Mouse (Mus musculus) embryonic facial prominence, embryonic 11.5 days (tissue): ENCODE measurements around the gene Ccdc78. TPM values are rescaled to one million over a fixed set of nuclear protein-coding genes. Genes with fewer than 3 reads are reported as not detected.
"Not testable (repeated sequence)": the region's sequence is repeated elsewhere in the genome, so short reads cannot be mapped to it uniquely, and the experiment has no call there.

Experiments used
- ATAC-seq: fragments of 200-750 bp; cut with Nextera tagmentation; replicated peaks from 2 replicates; pipeline ENCODE4 v1.8.0; 2017; ENCODE audit warnings: low read depth; ENCODE audit not compliant: insufficient number of reproducible peaks, low FRiP score, low TSS enrichment
- DNase-seq: peaks from one replicate; pipeline ENCODE4 v3.0.0-alpha.2; 2015; ENCODE audit warnings: low spot score
- H3K27ac ChIP-seq: fragments of 300-500 bp; sonication (generic); replicated peaks from 2 replicates; pipeline ENCODE4 v1.5.1; 2014; ENCODE audit warnings: mild to moderate bottlenecking, low read depth, low read length, control low read depth
- H3K27me3 ChIP-seq: fragments of 300-500 bp; sonication (generic); 2 replicates; pipeline ENCODE4 v1.6.1; 2014; ENCODE audit warnings: mild to moderate bottlenecking, low read length, moderate library complexity, mixed read lengths; ENCODE audit not compliant: control insufficient read depth, insufficient read depth
- H3K36me3 ChIP-seq: fragments of 300-500 bp; sonication (generic); replicated peaks from 2 replicates; pipeline ENCODE4 v1.6.1; 2014; ENCODE audit warnings: low read depth, mild to moderate bottlenecking, low read length, moderate library complexity, mixed read lengths; ENCODE audit not compliant: control insufficient read depth, insufficient read depth
- H3K4me1 ChIP-seq: fragments of 300-500 bp; sonication (generic); 2 replicates; pipeline ENCODE4 v1.6.1; 2014; ENCODE audit warnings: low read length, mixed read lengths; ENCODE audit not compliant: control insufficient read depth, insufficient read depth
- H3K4me2 ChIP-seq: fragments of 300-500 bp; sonication (generic); 2 replicates; pipeline ENCODE4 v1.6.1; 2014; ENCODE audit warnings: low read depth, mild to moderate bottlenecking, control low read depth, low read length, moderate library complexity
- H3K4me3 ChIP-seq: fragments of 300-500 bp; sonication (generic); 2 replicates; pipeline ENCODE4 v1.5.1; 2014; ENCODE audit warnings: low read depth, low read length, control low read depth
- H3K9ac ChIP-seq: fragments of 300-500 bp; sonication (generic); replicated peaks from 2 replicates; pipeline ENCODE4 v1.6.1; 2014; ENCODE audit warnings: mild to moderate bottlenecking, control low read depth, low read length
- H3K9me3 ChIP-seq: fragments of 300-500 bp; sonication (generic); replicated peaks from 2 replicates; pipeline ENCODE4 v1.6.1; 2016; ENCODE audit warnings: mild to moderate bottlenecking, low read length, inconsistent platforms, mixed read lengths; ENCODE audit not compliant: control insufficient read depth
- WGBS: fragments of 180-500 bp; shearing (Covaris S2); extraction: QIAGEN DNeasy Blood & Tissue Kit; methylation state at CpG from one replicate; pipeline ENCODE4 v1.1.7; 2014; 5-methylcytosine and 5-hydroxymethylcytosine counted together
- polyA plus RNA-seq: library from polyadenylated mRNA; unstranded; fragments of >200 nt; fragmentation: Nextera tagmentation; extraction: Ambion mirVana; gene quantifications from 2 replicates; pipeline ENCODE4 v1.2.1, GENCODE M21; 2014

The Ccdc78 gene
- not detected in 2 replicates for polyA plus RNA-seq

DNA sequence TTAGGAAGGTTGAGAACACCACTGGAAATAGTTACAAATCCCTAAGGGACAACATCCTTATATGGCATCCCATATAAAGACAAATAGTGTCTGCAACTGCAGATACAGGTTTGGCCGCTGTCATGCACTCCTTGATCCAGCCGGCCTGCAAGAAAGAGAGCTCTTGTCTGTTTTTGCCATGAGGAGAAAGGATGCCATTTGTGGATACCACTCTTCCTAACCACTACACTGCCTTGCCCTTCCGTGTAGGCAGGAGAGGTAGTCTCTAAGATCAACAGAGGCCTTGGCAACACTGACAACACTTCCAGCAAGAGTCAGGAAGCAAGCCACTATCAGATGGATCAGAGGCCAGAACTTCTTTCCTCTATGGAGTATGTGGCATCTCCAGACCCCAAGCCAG, at the start of gene Ccdc78:
Ccdc78 (plus strand) TSS at position 301 of the 400 bp plus-strand sequence.
- H3K9ac ChIP-seq = peak within 1 kb of the TSS; percentile 62
- peaks cover 5% of the 10 kb centered on the region; the same call in 1 of the 2 replicates for H3K4me1 ChIP-seq
- no peaks in the 10 kb centered on the region for H3K27me3 ChIP-seq
- no peak for ATAC-seq
- H3K36me3 ChIP-seq = peaks cover 15% of the 10 kb centered on the region
- peak within 1 kb of the TSS; percentile 4; the same call in 1 of the 2 replicates for H3K4me2 ChIP-seq
- peak within 1 kb of the TSS; percentile 56 for H3K27ac ChIP-seq
- WGBS = 81% methylated on average over 3 of the region's 3 CpGs
- DNase-seq = no peak
- no peaks in the 10 kb centered on the region for H3K9me3 ChIP-seq
- H3K4me3 ChIP-seq = peak within 1 kb of the TSS; percentile 45

GRCm38 (mm10) chr17:25738861-25739260, 47.5 kb upstream of the Ccdc78 start:
- H3K36me3 ChIP-seq = no peaks in the 10 kb centered on the region
- no peak for DNase-seq
- no peak for ATAC-seq
- H3K27ac ChIP-seq = no peak overlapping the region
- H3K9ac ChIP-seq = no peak overlapping the region
- WGBS = 82% methylated on average over 7 of the region's 7 CpGs
- H3K27me3 ChIP-seq = no peaks in the 10 kb centered on the region
- no peaks in the 10 kb centered on the region for H3K9me3 ChIP-seq
- H3K4me2 ChIP-seq = no peak overlapping the region
- no peaks in the 10 kb centered on the region for H3K4me1 ChIP-seq
- no peak overlapping the region for H3K4me3 ChIP-seq

GRCm38 (mm10) chr17:25741471-25741870, 44.9 kb upstream of the Ccdc78 start:
- not testable (repeated sequence) for H3K27ac ChIP-seq, H3K4me2 ChIP-seq, H3K4me3 ChIP-seq, DNase-seq, H3K36me3 ChIP-seq, H3K9me3 ChIP-seq, H3K4me1 ChIP-seq, H3K27me3 ChIP-seq, H3K9ac ChIP-seq, ATAC-seq
- WGBS = 75% methylated on average over 12 of the region's 12 CpGs

- Histone ChIP-seq H3K9ac (no peak overlapping the region), H3K27ac (no peak overlapping the region), H3K36me3 (no peaks in the 10 kb centered on the region), H3K4me2 (no peak overlapping the region), H3K4me3 (no peak overlapping the region), H3K9me3 (no peaks in the 10 kb centered on the region), H3K27me3 (no peaks in the 10 kb centered on the region), H3K4me1 (no peaks in the 10 kb centered on the region)
- no peak for DNase-seq
- WGBS = 92% methylated on average over 9 of the region's 9 CpGs
- no peak for ATAC-seq
Measured at GRCm38 (mm10) chr17:25743831-25744230, 42.5 kb upstream of the Ccdc78 start.

DNA sequence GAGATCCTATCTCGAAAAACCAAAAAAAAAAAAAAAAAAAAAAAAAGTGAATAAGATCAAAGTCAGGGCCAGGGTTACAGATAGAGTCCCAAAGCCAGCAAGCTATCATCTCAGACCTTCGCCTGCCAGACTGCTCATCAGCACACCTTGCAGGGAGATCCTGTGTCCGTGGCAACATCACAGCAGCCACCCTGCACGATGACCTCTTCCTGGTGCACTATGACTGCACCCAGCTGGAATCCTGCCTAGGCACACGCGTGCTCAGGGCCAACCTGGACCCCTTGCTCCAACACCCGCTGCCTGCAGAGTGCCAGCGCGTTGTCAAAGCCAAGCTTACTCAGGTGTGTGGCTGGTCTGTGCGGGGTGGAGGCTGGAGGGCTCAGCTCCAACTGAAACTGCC, 42.1 kb upstream of the Ccdc78 start:
- Histone ChIP-seq H3K4me3 (no peak overlapping the region), H3K4me2 (no peak overlapping the region), H3K36me3 (no peaks in the 10 kb centered on the region), H3K9me3 (no peaks in the 10 kb centered on the region), H3K27me3 (no peaks in the 10 kb centered on the region), H3K4me1 (no peaks in the 10 kb centered on the region), H3K9ac (no peak overlapping the region), H3K27ac (no peak overlapping the region)
- WGBS = 78% methylated on average over 10 of the region's 10 CpGs
- no peak for ATAC-seq
- no peak for DNase-seq

- no peak overlapping the region for H3K9ac ChIP-seq
- H3K4me3 ChIP-seq = no peak overlapping the region
- ATAC-seq (no peak), DNase-seq (no peak)
- H3K9me3 ChIP-seq = no peaks in the 10 kb centered on the region
- 97% methylated on average over 4 of the region's 4 CpGs for WGBS
- no peaks in the 10 kb centered on the region for H3K36me3 ChIP-seq
- no peak overlapping the region for H3K27ac ChIP-seq
- H3K4me2 ChIP-seq = no peak overlapping the region
- H3K27me3 ChIP-seq = no peaks in the 10 kb centered on the region
- no peaks in the 10 kb centered on the region for H3K4me1 ChIP-seq
Measured at GRCm38 (mm10) chr17:25748238-25748637, 38.1 kb upstream of the Ccdc78 start.

DNA sequence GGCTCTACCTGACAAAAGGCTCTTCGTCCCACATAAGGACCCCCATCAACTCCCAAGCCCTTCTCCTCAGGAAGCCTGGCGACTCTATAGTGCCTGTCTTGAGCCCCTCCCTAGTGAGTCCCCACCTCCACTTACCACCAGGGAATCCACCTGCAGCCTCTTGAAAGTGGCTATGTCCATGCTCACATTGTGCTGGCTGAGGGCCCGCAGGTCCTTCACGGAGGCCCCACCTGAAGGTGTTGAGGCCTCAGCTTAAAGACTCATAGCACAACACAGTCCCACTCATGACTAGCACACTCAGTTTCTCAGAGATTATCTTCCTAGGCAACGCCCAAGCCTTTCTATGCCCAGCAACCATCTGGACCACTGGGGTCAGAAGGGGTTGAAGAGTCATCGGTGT, 37.1 kb upstream of the Ccdc78 start:
- WGBS = 86% methylated on average over 6 of the region's 6 CpGs
- no peak overlapping the region for H3K27ac ChIP-seq
- no peak overlapping the region for H3K4me2 ChIP-seq
- H3K36me3 ChIP-seq = no peaks in the 10 kb centered on the region
- H3K27me3 ChIP-seq = no peaks in the 10 kb centered on the region
- H3K9me3 ChIP-seq = no peaks in the 10 kb centered on the region
- no peak overlapping the region for H3K4me3 ChIP-seq
- no peak for ATAC-seq
- no peak overlapping the region for H3K9ac ChIP-seq
- H3K4me1 ChIP-seq = no peaks in the 10 kb centered on the region
- DNase-seq = no peak

DNA sequence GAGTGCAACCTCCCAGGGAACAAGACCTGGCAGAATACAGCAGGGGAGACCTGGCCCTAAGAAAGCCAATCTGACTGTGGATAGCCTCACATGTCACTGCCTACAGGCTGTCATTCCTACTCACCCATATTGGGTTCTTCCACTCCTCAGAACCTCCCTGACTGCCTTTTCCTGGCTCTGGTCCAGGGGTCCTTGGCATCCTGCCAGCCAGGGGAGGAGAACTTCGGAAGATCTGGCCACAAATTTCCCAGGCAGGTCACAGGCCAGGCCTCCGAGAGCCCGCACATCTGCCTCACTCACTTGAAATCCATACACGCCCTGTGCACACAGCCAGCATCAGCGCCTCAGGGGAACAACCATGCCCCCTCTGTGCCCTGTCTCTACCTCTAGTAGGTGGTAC, 34.9 kb upstream of the Ccdc78 start:
- no peak overlapping the region for H3K4me2 ChIP-seq
- no peak for DNase-seq
- H3K4me3 ChIP-seq = no peak overlapping the region
- no peak for ATAC-seq
- WGBS = 71% methylated on average over 5 of the region's 5 CpGs
- no peak overlapping the region for H3K27ac ChIP-seq
- H3K9ac ChIP-seq = no peak overlapping the region
- no peaks in the 10 kb centered on the region for H3K9me3 ChIP-seq
- no peaks in the 10 kb centered on the region for H3K4me1 ChIP-seq
- no peaks in the 10 kb centered on the region for H3K36me3 ChIP-seq
- no peaks in the 10 kb centered on the region for H3K27me3 ChIP-seq
